Mouse (Mus musculus) CH12.LX (cell line): ENCODE measurements around the gene Myo10. TPM values are rescaled to one million over a fixed set of nuclear protein-coding genes. Genes with fewer than 3 reads are reported as not detected.

ENCODE experiments used
- DNase-seq: peaks from one replicate; pipeline ENCODE4 v3.0.0-alpha.2; 2013; ENCODE audit errors: extremely low read depth
- H3K27ac ChIP-seq: 2 replicates; pipeline ENCODE4 v1.5.1; 2012; ENCODE audit warnings: low read depth, mild to moderate bottlenecking, control low read depth, moderate library complexity; ENCODE audit not compliant: insufficient read depth
- H3K27me3 ChIP-seq: replicated peaks from 2 replicates; pipeline ENCODE3; 2012; ENCODE audit warnings: inconsistent platforms
- H3K36me3 ChIP-seq, 2 experiments: replicated peaks in 1 of 2; 2 replicates each; pipeline versions ENCODE3 to v1.6.1; 2012; ENCODE audit warnings: inconsistent platforms in 1 of 2, low read length in 1 of 2, mild to moderate bottlenecking in 1 of 2, mixed read lengths in 1 of 2, moderate library complexity in 1 of 2; ENCODE audit not compliant: control insufficient read depth in 1 of 2, insufficient read depth in 1 of 2
- H3K4me1 ChIP-seq, 2 experiments: 2 replicates each; pipeline ENCODE4 v1.6.1; 2012; ENCODE audit warnings: inconsistent platforms in 1 of 2, moderate library complexity in 1 of 2; ENCODE audit not compliant: insufficient read depth in 2 of 2, control insufficient read depth in 1 of 2
- H3K4me2 ChIP-seq: 2 replicates; pipeline ENCODE4 v1.6.1; 2012; ENCODE audit warnings: low read depth, mild to moderate bottlenecking, control low read depth; ENCODE audit not compliant: poor library complexity, insufficient read depth, severe bottlenecking
- H3K4me3 ChIP-seq, 3 experiments: fragments of 150-350 bp in 1 of 3; sonication (generic) in 1 of 3; replicated peaks in 1 of 3; 2 replicates each; pipeline versions ENCODE3 to v1.5.1; 2011 to 2012; ENCODE audit warnings: low read depth in 2 of 3, low read length in 2 of 3, mild to moderate bottlenecking in 2 of 3, moderate library complexity in 2 of 3, control low read depth in 1 of 3, improper control_type of control experiment in 1 of 3, inconsistent platforms in 1 of 3, mixed read lengths in 1 of 3; ENCODE audit not compliant: poor library complexity in 1 of 3
- H3K79me2 ChIP-seq: replicated peaks from 2 replicates; pipeline ENCODE4 v1.6.1; 2012; ENCODE audit warnings: mild to moderate bottlenecking, moderate library complexity; ENCODE audit not compliant: control insufficient read depth, poor library complexity, insufficient read depth, severe bottlenecking; ENCODE audit errors: extremely low read depth
- H3K9ac ChIP-seq: 2 replicates; pipeline ENCODE4 v1.6.1; 2012; ENCODE audit warnings: low read depth, mild to moderate bottlenecking, control low read depth, moderate library complexity; ENCODE audit not compliant: insufficient read depth
- H3K9me3 ChIP-seq: replicated peaks from 2 replicates; pipeline ENCODE3; 2012; ENCODE audit warnings: low read length, inconsistent platforms, mixed read lengths
- CHD2 ChIP-seq: IDR thresholded peaks from 2 replicates; pipeline ENCODE4 v1.6.1; 2011; ENCODE audit warnings: low read length, improper control_type of control experiment
- CTCF ChIP-seq, 2 experiments: IDR thresholded peaks in 1 of 2; conservative IDR thresholded peaks in 1 of 2; 2 replicates each; pipeline ENCODE4 v1.5.1; 2011 to 2012; ENCODE audit warnings: low read depth in 2 of 2, low read length in 2 of 2, improper control_type of control experiment in 1 of 2, inconsistent platforms in 1 of 2, mild to moderate bottlenecking in 1 of 2, moderate library complexity in 1 of 2
- ETS1 ChIP-seq: conservative IDR thresholded peaks from 2 replicates; pipeline ENCODE4 v1.6.1; 2012; ENCODE audit warnings: low read depth, mild to moderate bottlenecking, inconsistent platforms, low read length, improper control_type of control experiment, moderate library complexity
- GABPA ChIP-seq: IDR thresholded peaks from 2 replicates; pipeline ENCODE4 v1.6.1; 2012; ENCODE audit warnings: low read depth, low read length, improper control_type of control experiment, inconsistent platforms; ENCODE audit not compliant: insufficient replicate concordance
- IRF4 ChIP-seq: IDR thresholded peaks from 2 replicates; pipeline ENCODE4 v1.6.1; 2014; ENCODE audit warnings: low read depth, mild to moderate bottlenecking, inconsistent platforms, low read length, improper control_type of control experiment
- JUN ChIP-seq: IDR thresholded peaks from 2 replicates; pipeline ENCODE4 v1.6.1; 2011; ENCODE audit warnings: low read depth, mild to moderate bottlenecking, low read length, improper control_type of control experiment, moderate library complexity; ENCODE audit not compliant: insufficient read depth
- KAT2A ChIP-seq: IDR thresholded peaks from 2 replicates; pipeline ENCODE4 v1.6.1; 2012; ENCODE audit warnings: low read length, improper control_type of control experiment, inconsistent platforms; ENCODE audit not compliant: insufficient replicate concordance
- MEF2A ChIP-seq: IDR thresholded peaks from 2 replicates; pipeline ENCODE4 v1.6.1; 2014; ENCODE audit warnings: low read depth, mild to moderate bottlenecking, inconsistent platforms, low read length, improper control_type of control experiment, borderline replicate concordance
- MYC ChIP-seq: IDR thresholded peaks from 2 replicates; pipeline ENCODE4 v1.6.1; 2011; ENCODE audit warnings: low read depth, mild to moderate bottlenecking, improper control_type of control experiment, low read length
- NRF1 ChIP-seq: IDR thresholded peaks from 2 replicates; pipeline ENCODE4 v1.6.1; 2014; ENCODE audit warnings: low read depth, mild to moderate bottlenecking, inconsistent platforms, low read length, improper control_type of control experiment, moderate library complexity
- PAX5 ChIP-seq: IDR thresholded peaks from 2 replicates; pipeline ENCODE4 v1.6.1; 2012; ENCODE audit warnings: low read length, inconsistent platforms, mixed read lengths
- POLR2AphosphoS2 ChIP-seq: IDR thresholded peaks from 2 replicates; pipeline ENCODE4 v1.6.1; 2011; ENCODE audit warnings: low read depth, low read length, improper control_type of control experiment
- RCOR1 ChIP-seq: conservative IDR thresholded peaks from 2 replicates; pipeline ENCODE4 v1.6.1; 2012; ENCODE audit warnings: low read depth, mild to moderate bottlenecking, inconsistent platforms, low read length, improper control_type of control experiment
- SIN3A ChIP-seq: IDR thresholded peaks from 2 replicates; pipeline ENCODE4 v1.6.1; 2012; ENCODE audit warnings: low read length, improper control_type of control experiment, inconsistent platforms
- SMC3 ChIP-seq: IDR thresholded peaks from 2 replicates; pipeline ENCODE4 v1.6.1; 2011; ENCODE audit warnings: low read depth, low read length, improper control_type of control experiment
- TCF12 ChIP-seq: IDR thresholded peaks from 2 replicates; pipeline ENCODE4 v1.6.1; 2014; ENCODE audit warnings: low read depth, mild to moderate bottlenecking, inconsistent platforms, low read length, improper control_type of control experiment
- USF1 ChIP-seq: IDR thresholded peaks from 2 replicates; pipeline ENCODE4 v1.6.1; 2014; ENCODE audit warnings: low read depth, mild to moderate bottlenecking, inconsistent platforms, low read length, improper control_type of control experiment
- USF2 ChIP-seq: conservative IDR thresholded peaks from 2 replicates; pipeline ENCODE4 v1.6.1; 2011; ENCODE audit warnings: low read depth, low read length, improper control_type of control experiment
- ZC3H11A ChIP-seq: IDR thresholded peaks from 2 replicates; pipeline ENCODE4 v1.6.1; 2012; ENCODE audit warnings: low read depth, mild to moderate bottlenecking, inconsistent platforms, low read length, improper control_type of control experiment
- ZKSCAN1 ChIP-seq: IDR thresholded peaks from 2 replicates; pipeline ENCODE4 v1.6.1; 2012; ENCODE audit warnings: low read depth, inconsistent platforms, low read length, improper control_type of control experiment, borderline replicate concordance
- ZMIZ1 ChIP-seq: IDR thresholded peaks from 2 replicates; pipeline ENCODE4 v1.6.1; 2012; ENCODE audit warnings: low read depth, mild to moderate bottlenecking, inconsistent platforms, low read length, improper control_type of control experiment
- dilution Hi-C: fragments of 300-500 bp; cut with MboI; formaldehyde crosslinking; loops from 2 replicates; pipeline ENCODE4 v1.14.3; 2020; ENCODE audit warnings: low sequenced_read_pairs; ENCODE audit not compliant: extremely low pct_unique_long_range_greater_than_20kb, extremely low pct_ligation_motif_present
- in situ Hi-C: fragments of 300-500 bp; cut with MboI; formaldehyde crosslinking; loops from 3 replicates; pipeline ENCODE4 v1.14.3; 2019; ENCODE audit warnings: low sequenced_read_pairs, low pct_ligation_motif_present, low pct_unique_long_range_greater_than_20kb, mixed read lengths
- polyA plus RNA-seq: library from polyadenylated mRNA; unstranded; fragments of >175 nt; gene quantifications from 2 replicates; pipeline ENCODE4 v1.2.1, GENCODE M21; 2012; ENCODE audit warnings: low read depth; ENCODE audit not compliant: insufficient read length
- total RNA-seq, 2 experiments: library from RNA; depleted of rRNA; stranded (reverse); fragments of 300-350 nt in 1 of 2; fragments of >200 nt in 1 of 2; gene quantifications; 2 replicates each; pipeline ENCODE4 v1.2.3; 2012 to 2014

Myo10 gene
- total and polyA plus RNA-seq, 3 experiments: 6.4 to 13.6 (median 8.6) TPM

DNA sequence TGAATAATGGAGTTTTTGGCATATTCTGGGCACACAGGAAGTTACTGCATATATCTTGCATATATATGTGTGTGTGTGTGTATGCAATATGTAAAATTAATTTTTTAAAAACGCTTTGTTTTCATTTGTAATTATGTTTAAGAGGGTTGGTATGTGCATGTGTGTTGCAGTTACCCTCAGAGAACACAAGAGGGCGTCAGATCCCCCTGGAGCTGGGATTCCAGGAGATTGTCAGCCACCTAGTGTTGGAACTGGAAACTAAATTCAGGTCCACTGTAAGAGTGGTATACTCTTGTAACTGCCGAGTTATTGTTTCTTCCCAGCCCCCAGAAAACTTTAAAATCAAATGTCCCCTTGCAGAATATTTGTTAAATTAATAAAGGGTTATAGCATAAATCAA lies 174.0 kb downstream of the Myo10 start (continued):
- peak; percentile 31; the same call in 1 of the 2 replicates for TF ChIP-seq MYC
- no peak for TF ChIP-seq POLR2AphosphoS2
- no peak for TF ChIP-seq USF1
- TF ChIP-seq JUN: no peak
- no peak for TF ChIP-seq ZKSCAN1
- no peak for TF ChIP-seq ZC3H11A
- no peak for TF ChIP-seq KAT2A
- no peak for TF ChIP-seq TCF12
- no peak for TF ChIP-seq IRF4

- no peak for TF ChIP-seq PAX5
- TF ChIP-seq GABPA: no peak
- no peak for TF ChIP-seq POLR2AphosphoS2
- TF ChIP-seq CTCF (conservative IDR thresholded peaks at IDR 0.05 in 1 of 2, IDR thresholded peaks at IDR 0.05 in 1 of 2; ENCODE audit: low read depth in 2 of 2, low read length in 2 of 2): no peak
- no peak for TF ChIP-seq KAT2A
- no peak for TF ChIP-seq MYC
- TF ChIP-seq USF1: no peak
- TF ChIP-seq, all 38 proteins: peak for 0
- in situ Hi-C loops: no loop called here
- dilution Hi-C loops: no loop called here
- H3K27me3 ChIP-seq: no peaks in the 10 kb centered on the region
- no peaks in the 10 kb centered on the region for H3K79me2 ChIP-seq
- no peak overlapping the region for H3K9ac ChIP-seq
- H3K9me3 ChIP-seq: no peaks in the 10 kb centered on the region
- H3K4me3 ChIP-seq: no peak overlapping the region
- no peak for DNase-seq
- H3K36me3 ChIP-seq: peaks cover 10 to 84% of the 10 kb centered on the region in 2 experiments
- H3K4me2 ChIP-seq: no peak overlapping the region
- H3K27ac ChIP-seq: no peak overlapping the region
- H3K4me1 ChIP-seq: 0 out of 4 replicates have a peak, but pooled peaks cover 0 to 4% of the 10 kb centered on the region in 2 experiments
Observed at GRCm38 (mm10) chr15:25797179-25797578, 174.9 kb downstream of the Myo10 start.

- H3K4me3 ChIP-seq: no peak overlapping the region
- H3K9me3 ChIP-seq: no peaks in the 10 kb centered on the region
- no peaks in the 10 kb centered on the region for H3K4me1 ChIP-seq
- no peak overlapping the region for H3K9ac ChIP-seq
- in situ Hi-C loops: no loop called here
- H3K27me3 ChIP-seq: no peaks in the 10 kb centered on the region
- H3K36me3 ChIP-seq: peaks cover 10 to 85% of the 10 kb centered on the region in 2 experiments
- dilution Hi-C loops: no loop called here
- H3K4me2 ChIP-seq: no peak overlapping the region
- TF ChIP-seq SMC3 (no peak), ZKSCAN1 (no peak), JUN (no peak), NRF1 (no peak), SIN3A (no peak), ZC3H11A (no peak), RCOR1 (no peak), ETS1 (no peak), ZMIZ1 (no peak), MYC (no peak), GABPA (no peak), TCF12 (no peak), IRF4 (no peak), CHD2 (no peak), MEF2A (no peak), USF2 (no peak)
- no peak for DNase-seq
- H3K27ac ChIP-seq: no peak overlapping the region
- H3K79me2 ChIP-seq: no peaks in the 10 kb centered on the region
Observed at GRCm38 (mm10) chr15:25797888-25798287, 175.6 kb downstream of the Myo10 start.
